Mouse (Mus musculus) gastrocnemius, postnatal 25 days (tissue): ENCODE data around the gene Trim34a. TPM values are rescaled to one million over a fixed set of nuclear protein-coding genes. Genes with fewer than 3 reads are reported as not detected.

ENCODE experiments used
- total RNA-seq, 2 experiments: library from RNA; stranded (reverse); gene quantifications; 1 replicate in 1 of 2; 2 replicates in 1 of 2; pipeline ENCODE4 v1.2.3; 2021

Gene Trim34a
- total RNA-seq, 2 experiments from 2014 or later: 1.0 to 1.6 TPM

Other genes starting within 250 kb of the Trim34a start
- gene Olfr638, start 245.7 kb upstream of the Trim34a start, total RNA-seq: not detected
- not detected for gene Olfr639, start 227.2 kb upstream of the Trim34a start, total RNA-seq
- not detected for gene Olfr640, start 218.9 kb upstream of the Trim34a start, total RNA-seq
- gene Olfr641, start 209.0 kb upstream of the Trim34a start, total RNA-seq: not detected
- gene Olfr642, start 191.8 kb upstream of the Trim34a start, total RNA-seq: not detected
- gene 4930516K23Rik, start 183.0 kb upstream of the Trim34a start, total RNA-seq: not detected
- not detected for gene Olfr644, start 172.6 kb upstream of the Trim34a start, total RNA-seq
- not detected for gene Olfr645, start 159.0 kb upstream of the Trim34a start, total RNA-seq
- not detected for gene Olfr646, start 139.6 kb upstream of the Trim34a start, total RNA-seq
- not detected for gene Ubqln5, start 114.6 kb upstream of the Trim34a start, total RNA-seq
- not detected for gene Olfr643, start 107.1 kb upstream of the Trim34a start, total RNA-seq
- not detected for gene Ubqln3, start 101.2 kb upstream of the Trim34a start, total RNA-seq
- gene Ubqlnl, start 93.9 kb upstream of the Trim34a start, total RNA-seq: not detected
- not detected for gene Olfm5, start 79.6 kb upstream of the Trim34a start, total RNA-seq
- not detected for gene Olfr648, start 61.1 kb upstream of the Trim34a start, total RNA-seq
- gene Olfr649, start 48.5 kb upstream of the Trim34a start, total RNA-seq: not detected
- gene Trim6, start 25.7 kb upstream of the Trim34a start, total RNA-seq: under 1 TPM in 1 of 2 experiments, not detected in 1; 0.11 TPM
- 1 to 10 TPM in 1 of 2 experiments, under 1 TPM in 1; 0.99 to 1.1 TPM for gene Trim5, start 43.6 kb downstream of the Trim34a start, total RNA-seq
- gene Trim12a, start 71.0 kb downstream of the Trim34a start, total RNA-seq: 1 to 10 TPM; 2.1 to 3.8 TPM
- under 1 TPM in 1 of 2 experiments, not detected in 1; 0.16 TPM for gene Trim34b, start 85.0 kb downstream of the Trim34a start, total RNA-seq
- gene Trim12c, start 108.9 kb downstream of the Trim34a start, total RNA-seq: 1 to 10 TPM; 2.5 TPM
- gene Trim30b, start 125.4 kb downstream of the Trim34a start, total RNA-seq: not detected
- gene Trim30c, start 156.4 kb downstream of the Trim34a start, total RNA-seq: not detected
- 1 to 10 TPM; 1.2 to 1.4 TPM for gene Trim30a, start 220.7 kb downstream of the Trim34a start, total RNA-seq